Mouse (Mus musculus) embryonic facial prominence, embryonic 14.5 days (tissue): ENCODE results near the gene Yjefn3. TPM values are rescaled to one million over a fixed set of nuclear protein-coding genes. Genes with fewer than 3 reads are reported as not detected.
A peak's percentile ranks its signal among the peaks of the same experiment; 100 is the strongest.

Source experiments
- ATAC-seq: fragments of 200-750 bp; cut with Nextera tagmentation; 2 replicates; pipeline ENCODE4 v1.8.0; 2017; ENCODE audit warnings: low read depth, moderate number of reproducible peaks, moderate TSS enrichment
- DNase-seq: peaks from one replicate; pipeline ENCODE4 v3.0.0-alpha.2; 2015; ENCODE audit warnings: low spot score
- H3K27ac ChIP-seq: fragments of 300-500 bp; sonication (generic); replicated peaks from 2 replicates; pipeline ENCODE4 v1.5.1; 2014; ENCODE audit warnings: low read depth, mild to moderate bottlenecking, low read length, moderate library complexity
- H3K27me3 ChIP-seq: fragments of 300-500 bp; sonication (generic); replicated peaks from 2 replicates; pipeline ENCODE4 v1.6.1; 2014; ENCODE audit warnings: low read length; ENCODE audit not compliant: control insufficient read depth, insufficient read depth
- H3K36me3 ChIP-seq: fragments of 300-500 bp; sonication (generic); 2 replicates; pipeline ENCODE4 v1.6.1; 2014; ENCODE audit warnings: low read length, mixed read lengths; ENCODE audit not compliant: control insufficient read depth, insufficient read depth
- H3K4me1 ChIP-seq: fragments of 300-500 bp; sonication (generic); 2 replicates; pipeline ENCODE4 v1.6.1; 2014; ENCODE audit warnings: antibody characterized with exemption, low read length; ENCODE audit not compliant: control insufficient read depth, insufficient read depth
- H3K4me2 ChIP-seq: fragments of 300-500 bp; sonication (generic); 2 replicates; pipeline ENCODE4 v1.6.1; 2014; ENCODE audit warnings: low read depth, mild to moderate bottlenecking, low read length, moderate library complexity, mixed read lengths
- H3K4me3 ChIP-seq: fragments of 300-500 bp; sonication (generic); 2 replicates; pipeline ENCODE4 v1.5.1; 2014; ENCODE audit warnings: low read depth, mild to moderate bottlenecking, low read length
- H3K9ac ChIP-seq: fragments of 300-500 bp; sonication (generic); 2 replicates; pipeline ENCODE4 v1.6.1; 2014; ENCODE audit warnings: low read depth, mild to moderate bottlenecking, low read length, moderate library complexity, mixed read lengths
- H3K9me3 ChIP-seq: fragments of 300-500 bp; sonication (generic); 2 replicates; pipeline ENCODE4 v1.6.1; 2016; ENCODE audit warnings: low read length; ENCODE audit not compliant: control insufficient read depth
- WGBS: fragments of 180-500 bp; shearing (Covaris S2); extraction: QIAGEN DNeasy Blood & Tissue Kit; methylation state at CpG from one replicate; pipeline ENCODE4 v1.1.7; 2014; 5-methylcytosine and 5-hydroxymethylcytosine counted together
- polyA plus RNA-seq: library from polyadenylated mRNA; unstranded; fragments of >200 nt; fragmentation: Nextera tagmentation; extraction: Ambion mirVana; gene quantifications from 2 replicates; pipeline ENCODE4 v1.2.1, GENCODE M21; 2014

Gene Yjefn3
- polyA plus RNA-seq, 1 experiment from 2014 or later = 3.8 TPM

DNA sequence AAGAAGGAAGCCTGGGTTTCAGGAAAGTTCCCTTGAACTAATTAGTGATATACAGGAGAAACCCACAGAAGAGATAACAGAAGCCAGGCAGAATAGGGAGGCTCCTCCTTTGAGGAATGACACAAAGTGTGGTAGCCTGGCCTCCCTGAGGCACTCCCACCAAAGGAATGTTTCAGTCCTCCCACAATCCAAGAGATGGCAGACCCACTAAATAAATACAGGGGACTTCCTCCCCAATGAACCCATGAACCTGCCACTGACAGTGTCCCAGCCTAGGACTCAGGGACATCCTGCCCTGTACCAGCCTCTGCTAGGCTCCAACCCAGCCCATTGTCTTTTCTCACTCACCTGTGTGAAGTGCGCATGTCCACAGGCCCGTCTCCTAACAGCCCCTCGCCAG is 32.9 kb upstream of the Yjefn3 start:
- Histone ChIP-seq H3K4me2 (no peak overlapping the region), H3K36me3 (peaks cover 29% of the 10 kb centered on the region), H3K4me1 (peaks cover 15% of the 10 kb centered on the region; the same call in 1 of the 2 replicates), H3K27me3 (no peaks in the 10 kb centered on the region), H3K4me3 (no peak overlapping the region), H3K27ac (0 out of 2 replicates have a peak overlapping the region, but pooled peaks have one; percentile 8), H3K9me3 (no peaks in the 10 kb centered on the region), H3K9ac (no peak overlapping the region)
- DNase-seq (no peak), ATAC-seq (no peak)
- WGBS = 87% methylated on average over 3 of the region's 3 CpGs

- peaks cover 29% of the 10 kb centered on the region for H3K36me3 ChIP-seq
- H3K9ac ChIP-seq = no peak overlapping the region
- H3K27me3 ChIP-seq = no peaks in the 10 kb centered on the region
- no peak overlapping the region for H3K4me2 ChIP-seq
- WGBS = 85% methylated on average over 5 of the region's 5 CpGs
- H3K4me3 ChIP-seq = no peak overlapping the region
- DNase-seq = no peak
- H3K9me3 ChIP-seq = no peaks in the 10 kb centered on the region
- peaks cover 8% of the 10 kb centered on the region; the same call in 1 of the 2 replicates for H3K4me1 ChIP-seq
- H3K27ac ChIP-seq = no peak overlapping the region
- ATAC-seq = no peak
Observed at GRCm38 (mm10) chr8:69934582-69934981, 32.1 kb upstream of the Yjefn3 start.

- no peak overlapping the region for H3K4me2 ChIP-seq
- DNase-seq (no peak), ATAC-seq (no peak)
- H3K4me1 ChIP-seq = 0 out of 2 replicates have a peak, but pooled peaks cover 8% of the 10 kb centered on the region
- no peaks in the 10 kb centered on the region for H3K9me3 ChIP-seq
- no peaks in the 10 kb centered on the region for H3K27me3 ChIP-seq
- H3K9ac ChIP-seq = no peak overlapping the region
- WGBS = 63% methylated on average over 2 of the region's 2 CpGs
- H3K36me3 ChIP-seq = peaks cover 29% of the 10 kb centered on the region
- no peak overlapping the region for H3K27ac ChIP-seq
- H3K4me3 ChIP-seq = no peak overlapping the region
Observed at GRCm38 (mm10) chr8:69933811-69934210, 31.3 kb upstream of the Yjefn3 start.

- Histone ChIP-seq H3K9me3 (no peaks in the 10 kb centered on the region), H3K4me2 (no peak overlapping the region), H3K27me3 (no peaks in the 10 kb centered on the region), H3K9ac (no peak overlapping the region), H3K4me1 (no peaks in the 10 kb centered on the region), H3K36me3 (peaks cover 11% of the 10 kb centered on the region; the same call in 1 of the 2 replicates), H3K4me3 (no peak overlapping the region), H3K27ac (no peak overlapping the region)
- DNase-seq = no peak
- no peak for ATAC-seq
Observed at GRCm38 (mm10) chr8:69926901-69927300, 24.4 kb upstream of the Yjefn3 start.

DNA sequence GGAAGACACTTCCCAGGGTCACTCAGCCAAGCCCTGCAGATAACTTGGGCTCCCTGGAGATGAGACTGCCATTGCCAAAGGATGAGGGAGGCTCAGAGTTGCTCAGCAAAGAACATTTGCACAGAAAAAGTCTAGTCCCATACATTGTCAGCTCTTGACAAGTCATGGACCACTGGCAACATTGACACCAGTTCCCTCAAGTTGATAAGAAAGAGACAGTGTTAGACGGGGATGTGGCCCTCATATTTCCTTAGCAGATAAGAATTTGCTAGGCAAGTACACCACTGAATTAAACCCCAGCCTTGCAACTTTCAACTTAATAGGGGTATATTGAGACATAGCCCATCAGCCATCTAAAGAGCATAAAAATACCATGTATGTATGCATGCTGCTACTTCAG is 21.5 kb upstream of the Yjefn3 start:
- 77% methylated on average over 1 of the region's 1 CpGs for WGBS
- DNase-seq (no peak), ATAC-seq (no peak)
- Histone ChIP-seq H3K9me3 (no peaks in the 10 kb centered on the region), H3K4me2 (no peak overlapping the region), H3K9ac (no peak overlapping the region), H3K27me3 (no peaks in the 10 kb centered on the region), H3K27ac (no peak overlapping the region), H3K36me3 (peaks cover 11% of the 10 kb centered on the region; the same call in 1 of the 2 replicates), H3K4me1 (peaks cover 13% of the 10 kb centered on the region), H3K4me3 (no peak overlapping the region)

- H3K9ac ChIP-seq = no peak overlapping the region
- H3K4me1 ChIP-seq = peaks cover 13% of the 10 kb centered on the region
- H3K4me3 ChIP-seq = no peak overlapping the region
- peaks cover 17% of the 10 kb centered on the region for H3K36me3 ChIP-seq
- H3K9me3 ChIP-seq = no peaks in the 10 kb centered on the region
- H3K4me2 ChIP-seq = no peak overlapping the region
- 78% methylated on average over 2 of the region's 2 CpGs for WGBS
- no peaks in the 10 kb centered on the region for H3K27me3 ChIP-seq
- H3K27ac ChIP-seq = peak overlapping the region; percentile 61
- ATAC-seq (no peak), DNase-seq (no peak)
Observed at GRCm38 (mm10) chr8:69921141-69921540, 18.6 kb upstream of the Yjefn3 start.

DNA sequence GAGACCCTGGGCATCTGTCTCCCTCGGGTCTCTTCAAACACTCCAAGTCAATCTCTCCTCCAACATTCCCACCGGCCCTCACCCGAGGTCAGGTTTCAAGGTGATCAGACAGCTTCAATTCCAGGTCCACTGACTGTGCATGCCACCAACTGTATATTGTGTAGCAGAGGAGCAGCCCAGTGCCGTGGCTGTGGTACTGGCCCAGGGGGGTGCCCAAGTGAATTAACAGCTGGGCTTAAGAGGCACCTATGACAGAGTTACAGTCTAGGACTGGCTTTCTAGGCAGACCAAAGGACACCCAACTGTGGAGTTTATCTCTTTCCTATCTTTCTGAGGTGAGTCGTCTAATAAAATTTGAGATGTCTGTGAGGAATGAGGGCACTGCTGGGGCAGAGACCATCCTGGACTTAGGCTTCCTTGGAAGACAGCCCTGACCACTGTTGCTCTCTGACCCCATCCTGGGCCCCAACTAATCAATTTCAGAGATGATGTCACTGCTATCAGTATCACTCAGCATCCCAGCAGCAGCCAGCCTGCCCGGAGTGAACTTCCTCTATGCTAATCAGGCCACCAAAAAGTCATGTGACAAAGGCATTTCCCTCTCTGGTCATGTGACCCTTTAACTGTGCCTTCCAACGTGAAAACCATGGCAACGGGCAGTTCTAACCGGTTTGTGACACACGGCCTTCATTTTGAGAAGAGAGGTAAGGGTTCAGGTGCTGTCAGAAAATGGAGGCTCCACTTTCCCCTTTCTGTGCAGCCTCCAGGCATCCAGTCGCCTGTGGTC is 17.6 kb upstream of the Yjefn3 start:
- Histone ChIP-seq H3K36me3 (peaks cover 27% of the 10 kb centered on the region), H3K4me1 (peaks cover 13% of the 10 kb centered on the region), H3K27me3 (no peaks in the 10 kb centered on the region), H3K4me2 (peak overlapping the region; percentile 24), H3K9ac (peak overlapping the region; percentile 21; the same call in 1 of the 2 replicates), H3K27ac (peak overlapping the region; percentile 61), H3K4me3 (no peak overlapping the region), H3K9me3 (no peaks in the 10 kb centered on the region)
- 25% methylated on average over 11 of the region's 11 CpGs for WGBS
- peak; percentile 83 for DNase-seq
- peak; percentile 31; the same call in 1 of the 2 replicates for ATAC-seq

DNA sequence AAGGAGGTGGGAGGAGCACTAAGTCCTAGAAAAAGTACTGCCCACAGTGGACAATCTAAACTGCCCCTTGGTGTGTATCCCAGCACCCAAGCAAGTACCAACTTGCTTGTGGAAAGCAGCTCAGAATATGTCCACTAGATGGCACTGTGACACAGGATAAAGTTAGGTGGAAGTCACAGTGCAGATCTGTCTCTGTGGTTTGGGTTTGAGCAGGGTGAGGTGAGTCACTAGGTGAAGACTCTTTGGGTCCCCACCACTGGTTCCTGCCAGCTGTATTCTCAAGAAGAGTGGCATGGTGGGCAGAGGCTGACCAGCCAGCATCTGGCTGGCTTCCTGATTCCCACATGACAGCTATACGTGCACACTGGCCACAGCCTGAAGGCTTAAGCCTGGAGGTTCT is 16.5 kb upstream of the Yjefn3 start:
- no peak overlapping the region for H3K27ac ChIP-seq
- ATAC-seq = peak; percentile 49

GRCm38 (mm10) chr8:69918506-69918905 is 16.0 kb upstream of the Yjefn3 start:
- Histone ChIP-seq H3K36me3 (peaks cover 43% of the 10 kb centered on the region), H3K4me2 (no peak overlapping the region), H3K4me3 (no peak overlapping the region), H3K27me3 (no peaks in the 10 kb centered on the region), H3K9me3 (no peaks in the 10 kb centered on the region), H3K27ac (no peak overlapping the region), H3K9ac (no peak overlapping the region), H3K4me1 (peaks cover 13% of the 10 kb centered on the region)
- ATAC-seq = no peak
- DNase-seq = no peak

More for the DNA sequence above, 16.5 kb upstream of the Yjefn3 start:
- no peaks in the 10 kb centered on the region for H3K9me3 ChIP-seq
- no peak overlapping the region for H3K4me2 ChIP-seq
- H3K27me3 ChIP-seq = no peaks in the 10 kb centered on the region
- DNase-seq = peak; percentile 88
- H3K4me1 ChIP-seq = peaks cover 13% of the 10 kb centered on the region
- H3K4me3 ChIP-seq = no peak overlapping the region
- H3K36me3 ChIP-seq = peaks cover 38% of the 10 kb centered on the region
- WGBS = 68% methylated on average over 1 of the region's 1 CpGs
- no peak overlapping the region for H3K9ac ChIP-seq
